Mouse (Mus musculus): ENCODE data around the gene Tmem266.

DNA sequence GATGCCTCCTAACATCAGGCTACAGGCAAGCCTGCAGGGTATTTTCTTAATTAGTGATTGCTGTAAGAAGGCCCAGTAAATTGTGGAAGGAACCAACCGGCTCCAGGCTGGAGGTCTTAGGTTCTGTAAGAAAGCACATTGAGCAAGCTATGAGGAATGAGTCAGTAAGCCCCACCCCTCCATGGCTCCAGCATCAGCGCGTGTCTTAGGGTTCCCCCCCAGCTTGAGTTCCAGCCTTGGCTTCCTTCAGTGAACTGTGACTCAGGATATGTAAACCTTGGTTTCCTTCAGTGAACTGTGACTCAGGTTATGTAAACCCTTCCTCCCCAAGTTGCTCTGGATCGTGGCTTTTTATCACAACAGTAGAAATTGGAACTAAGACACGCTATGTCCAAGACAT is 35.3 kb downstream of the Tmem266 start:
- no peak for TF ChIP-seq MYOG (IDR thresholded peaks at IDR 0.05; ENCODE audit: control insufficient read depth, extremely low read depth, insufficient read length)
- TF ChIP-seq MAX (IDR thresholded peaks at IDR 0.05), result peak; percentile 34
- no peak for TF ChIP-seq USF1 (IDR thresholded peaks at IDR 0.05; ENCODE audit: low read depth)
- TF ChIP-seq CTCF (IDR thresholded peaks at IDR 0.05; ENCODE audit: control insufficient read depth, insufficient read depth, insufficient read length), result no peak

Data from C2C12 (cell line).